Mouse (Mus musculus) forebrain, embryonic 11.5 days (tissue): ENCODE results near the gene Nmrk2. TPM values are rescaled to one million over a fixed set of nuclear protein-coding genes. Genes with fewer than 3 reads are reported as not detected.
A peak's percentile ranks its signal among the peaks of the same experiment; 100 is the strongest.
"Not testable (repeated sequence)": the region's sequence is repeated elsewhere in the genome, so short reads cannot be mapped to it uniquely, and the experiment has no call there.

Experiments used
- ATAC-seq: fragments of 200-750 bp; cut with Nextera tagmentation; replicated peaks from 2 replicates; pipeline ENCODE4 v1.8.0; 2017; ENCODE audit warnings: moderate TSS enrichment; ENCODE audit not compliant: low FRiP score
- DNase-seq: peaks from one replicate; pipeline ENCODE4 v3.0.0-alpha.2; 2017; ENCODE audit warnings: low spot score
- H3K27ac ChIP-seq: fragments of 300-500 bp; sonication (generic); 2 replicates; pipeline ENCODE4 v1.5.1; 2014; ENCODE audit warnings: low read depth, low read length
- H3K27me3 ChIP-seq: fragments of 300-500 bp; sonication (generic); 2 replicates; pipeline ENCODE4 v1.6.1; 2014; ENCODE audit warnings: mild to moderate bottlenecking, low read length, mixed read lengths; ENCODE audit not compliant: control insufficient read depth, insufficient read depth
- H3K36me3 ChIP-seq: fragments of 300-500 bp; sonication (generic); 2 replicates; pipeline ENCODE4 v1.6.1; 2014; ENCODE audit warnings: mild to moderate bottlenecking, low read length, moderate library complexity, mixed read lengths; ENCODE audit not compliant: control insufficient read depth, insufficient read depth
- H3K4me1 ChIP-seq: fragments of 300-500 bp; sonication (generic); replicated peaks from 2 replicates; pipeline ENCODE4 v1.6.1; 2014; ENCODE audit warnings: low read length, mixed read lengths; ENCODE audit not compliant: control insufficient read depth, insufficient read depth
- H3K4me2 ChIP-seq: fragments of 300-500 bp; sonication (generic); 2 replicates; pipeline ENCODE4 v1.6.1; 2014; ENCODE audit warnings: low read depth, mild to moderate bottlenecking, low read length, moderate library complexity, mixed read lengths; ENCODE audit not compliant: severe bottlenecking
- H3K4me3 ChIP-seq: fragments of 300-500 bp; sonication (generic); 2 replicates; pipeline ENCODE4 v1.5.1; 2014; ENCODE audit warnings: low read depth, low read length
- H3K9ac ChIP-seq: fragments of 300-500 bp; sonication (generic); 2 replicates; pipeline ENCODE4 v1.6.1; 2014; ENCODE audit warnings: low read length
- H3K9me3 ChIP-seq: fragments of 300-500 bp; sonication (generic); 2 replicates; pipeline ENCODE4 v1.6.1; 2016; ENCODE audit warnings: low read length, mixed read lengths; ENCODE audit not compliant: control insufficient read depth
- WGBS: fragments of 180-500 bp; shearing (Covaris S2); extraction: QIAGEN DNeasy Blood & Tissue Kit; methylation state at CpG from one replicate; pipeline ENCODE4 v1.1.7; 2014; 5-methylcytosine and 5-hydroxymethylcytosine counted together
- polyA plus RNA-seq: library from polyadenylated mRNA; unstranded; fragments of >200 nt; fragmentation: Nextera tagmentation; extraction: Ambion mirVana; gene quantifications from 2 replicates; pipeline ENCODE4 v1.2.1, GENCODE M21; 2014

The Nmrk2 gene
- polyA plus RNA-seq, 1 experiment from 2014 or later: not detected

DNA sequence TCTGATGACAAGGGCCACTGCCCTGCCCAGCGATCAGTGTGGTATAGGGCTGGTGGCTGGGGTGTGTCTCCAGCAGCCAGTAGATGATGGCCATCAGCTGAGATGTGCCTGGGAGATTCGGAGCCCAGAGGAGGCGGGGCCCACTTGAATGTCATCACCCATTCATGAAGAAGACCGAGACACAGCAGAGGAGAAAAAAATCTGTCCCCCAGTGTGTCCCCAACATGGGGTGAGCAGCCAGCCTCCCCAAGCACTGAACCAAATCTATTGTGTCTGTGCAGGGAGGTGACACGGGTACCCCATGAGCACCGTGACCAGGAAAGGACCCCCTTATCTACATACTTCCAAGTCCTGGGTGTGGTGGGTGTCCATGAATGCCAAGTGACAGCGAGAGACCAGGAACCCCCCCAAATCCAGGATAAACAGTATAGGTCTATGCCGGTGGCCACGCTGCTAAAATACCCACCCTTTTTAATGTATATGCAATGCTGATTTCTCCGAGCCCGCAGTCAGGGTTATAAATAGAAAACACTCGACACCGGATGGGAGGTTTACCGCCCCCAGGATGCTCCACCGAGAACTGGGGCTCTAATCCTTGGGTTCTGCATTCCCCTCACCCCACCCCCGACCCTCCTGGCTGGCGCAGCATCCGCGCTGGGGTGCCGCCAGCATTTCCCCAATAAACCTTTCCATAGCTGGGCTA is 28.0 kb upstream of the Nmrk2 start:
- ATAC-seq (no peak), DNase-seq (no peak)
- no peaks in the 10 kb centered on the region for H3K36me3 ChIP-seq
- H3K27ac ChIP-seq: no peak overlapping the region
- peak overlapping the region; percentile 53 for H3K4me2 ChIP-seq
- WGBS: 13% methylated on average over 20 of the region's 20 CpGs
- H3K9ac ChIP-seq: peak overlapping the region; percentile 70
- H3K27me3 ChIP-seq: no peaks in the 10 kb centered on the region; the same call in 1 of the 2 replicates
- peak overlapping the region; percentile 41 for H3K4me3 ChIP-seq
- peaks cover 7% of the 10 kb centered on the region; the same call in 1 of the 2 replicates for H3K4me1 ChIP-seq
- H3K9me3 ChIP-seq: no peaks in the 10 kb centered on the region

DNA sequence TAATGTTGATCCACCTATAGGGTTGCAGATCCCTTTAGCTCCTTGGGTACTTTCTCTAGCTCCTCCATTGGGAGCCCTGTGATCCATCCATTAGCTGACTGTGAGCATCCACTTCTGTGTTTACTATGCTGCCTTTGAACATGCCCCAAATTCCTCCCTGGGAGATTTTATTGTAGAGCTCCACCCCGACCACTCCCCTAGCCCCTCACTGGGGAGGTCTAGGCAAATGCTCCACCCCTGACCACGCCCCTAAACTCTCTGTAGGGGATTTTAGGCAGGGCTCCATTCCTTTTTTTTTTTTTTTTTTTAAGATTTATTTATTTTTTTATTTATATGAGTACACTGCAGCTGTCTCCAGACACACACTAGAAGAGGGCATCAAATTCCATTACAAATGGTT is 21.9 kb upstream of the Nmrk2 start:
- not testable (repeated sequence) for H3K9ac ChIP-seq, H3K4me2 ChIP-seq, H3K36me3 ChIP-seq, H3K9me3 ChIP-seq, H3K4me3 ChIP-seq, H3K27ac ChIP-seq, DNase-seq, ATAC-seq, H3K4me1 ChIP-seq, H3K27me3 ChIP-seq
- 69% methylated on average over 2 of the region's 2 CpGs for WGBS

DNA sequence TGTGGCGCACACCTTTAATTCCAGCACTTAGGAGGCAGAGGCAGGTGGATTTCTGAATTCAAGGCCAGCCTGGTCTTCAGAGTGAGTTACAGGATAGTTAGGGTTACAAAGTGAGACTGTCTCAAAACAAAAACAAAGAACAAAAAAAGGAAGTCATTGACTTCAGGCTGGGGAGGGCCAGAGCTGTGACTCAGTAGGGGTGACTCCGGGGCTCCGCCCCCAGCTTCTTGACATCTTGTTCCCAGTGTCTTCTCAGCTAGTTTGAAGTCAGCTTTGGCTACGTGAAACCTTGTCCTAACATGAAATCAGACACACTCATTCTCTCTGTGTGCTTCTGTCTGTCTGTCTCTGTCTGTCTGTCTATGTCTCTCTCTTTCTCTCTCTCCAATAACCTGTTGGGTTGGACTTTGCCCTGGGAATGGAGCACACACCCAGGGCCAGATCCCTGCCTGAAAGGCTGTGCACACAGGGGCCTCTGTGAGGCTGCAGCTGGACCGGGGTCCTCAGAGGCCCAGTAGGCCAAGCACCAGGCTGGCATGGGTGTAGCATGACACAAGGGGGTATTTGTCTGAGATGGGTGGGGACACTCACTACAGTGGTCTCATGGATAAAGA is 19.7 kb upstream of the Nmrk2 start:
- Histone ChIP-seq H3K9me3 (no peaks in the 10 kb centered on the region), H3K27ac (no peak overlapping the region), H3K27me3 (no peaks in the 10 kb centered on the region), H3K4me3 (no peak overlapping the region), H3K4me2 (no peak overlapping the region), H3K9ac (no peak overlapping the region), H3K36me3 (no peaks in the 10 kb centered on the region), H3K4me1 (no peaks in the 10 kb centered on the region)
- no peak for ATAC-seq
- no peak for DNase-seq
- 89% methylated on average over 5 of the region's 5 CpGs for WGBS

DNA sequence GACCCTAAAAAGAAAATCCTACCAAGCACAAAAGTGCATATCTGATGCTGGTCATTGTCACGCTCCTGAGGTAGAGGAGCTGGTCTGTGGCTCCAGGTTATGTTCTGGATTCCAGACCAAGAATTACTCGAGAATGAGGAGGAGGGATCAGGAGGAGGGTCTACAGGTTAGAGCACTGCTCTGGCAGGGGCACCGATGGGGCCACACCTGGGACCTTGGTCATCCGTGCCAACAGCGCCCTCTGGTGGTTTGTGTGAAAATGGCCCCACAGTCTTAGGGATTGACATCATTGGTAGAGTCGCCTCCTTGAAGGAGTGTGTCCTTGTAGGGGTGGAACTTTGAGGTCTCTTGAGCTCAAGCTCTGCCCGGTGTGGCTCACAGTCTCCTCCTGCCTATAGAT is 16.1 kb upstream of the Nmrk2 start:
- Histone ChIP-seq H3K4me2 (no peak overlapping the region), H3K27ac (no peak overlapping the region), H3K9me3 (no peaks in the 10 kb centered on the region), H3K4me3 (no peak overlapping the region), H3K36me3 (no peaks in the 10 kb centered on the region; the same call in 1 of the 2 replicates), H3K9ac (no peak overlapping the region), H3K4me1 (no peaks in the 10 kb centered on the region), H3K27me3 (no peaks in the 10 kb centered on the region)
- ATAC-seq (no peak; the same call in 1 of the 2 replicates), DNase-seq (peak; percentile 82)
- 40% methylated on average over 7 of the region's 7 CpGs for WGBS

DNA sequence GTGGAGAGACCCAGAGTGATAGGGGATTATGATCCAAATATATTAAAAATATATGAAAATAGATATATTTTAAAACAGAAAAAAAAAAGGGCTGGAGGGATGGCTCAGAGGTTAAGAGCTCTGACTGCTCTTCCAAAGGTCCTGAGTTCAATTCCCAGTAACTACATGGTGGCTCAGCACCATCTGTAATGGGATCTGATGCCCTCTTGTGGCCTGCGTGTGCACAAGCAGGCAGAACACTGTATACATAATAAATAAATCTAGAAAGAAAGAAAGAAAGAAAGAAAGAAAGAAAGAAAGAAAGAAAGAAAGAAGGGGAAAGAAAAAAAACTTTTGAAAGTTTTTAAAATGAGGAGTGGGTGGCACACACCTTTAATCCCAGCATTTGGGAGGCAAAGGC is 15.4 kb upstream of the Nmrk2 start:
- H3K9me3 ChIP-seq, H3K4me1 ChIP-seq, ATAC-seq, H3K36me3 ChIP-seq, H3K9ac ChIP-seq, H3K27me3 ChIP-seq, H3K4me3 ChIP-seq, H3K27ac ChIP-seq, H3K4me2 ChIP-seq, DNase-seq: not testable (repeated sequence)
- WGBS: 30% methylated on average over 1 of the region's 1 CpGs

DNA sequence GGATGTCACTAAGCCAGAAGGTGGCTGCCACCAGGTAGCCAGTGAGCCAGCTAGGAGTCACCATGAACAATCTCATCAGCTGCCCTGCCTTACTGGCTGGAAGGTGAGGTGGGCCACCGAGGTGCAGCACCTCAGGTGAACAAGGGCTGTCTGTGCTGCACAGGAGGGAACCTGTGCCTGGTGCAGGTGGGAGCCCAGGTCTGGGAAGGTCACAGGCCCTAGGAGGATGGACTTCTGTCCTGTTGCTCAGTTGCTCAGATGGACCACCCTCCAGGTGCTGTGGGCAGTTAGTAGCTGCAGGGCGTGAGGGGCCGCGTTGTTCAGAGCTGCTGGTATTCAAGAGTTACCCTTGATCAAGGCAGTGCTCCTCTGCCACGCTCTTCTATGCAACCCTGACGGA is 15.0 kb upstream of the Nmrk2 start:
- ATAC-seq: no peak
- no peak for DNase-seq
- Histone ChIP-seq H3K36me3 (peaks cover 7% of the 10 kb centered on the region), H3K4me2 (no peak overlapping the region), H3K4me1 (no peaks in the 10 kb centered on the region), H3K4me3 (no peak overlapping the region), H3K27me3 (no peaks in the 10 kb centered on the region), H3K9me3 (no peaks in the 10 kb centered on the region; the same call in 1 of the 2 replicates), H3K9ac (no peak overlapping the region), H3K27ac (no peak overlapping the region)
- WGBS: 86% methylated on average over 6 of the region's 6 CpGs

DNA sequence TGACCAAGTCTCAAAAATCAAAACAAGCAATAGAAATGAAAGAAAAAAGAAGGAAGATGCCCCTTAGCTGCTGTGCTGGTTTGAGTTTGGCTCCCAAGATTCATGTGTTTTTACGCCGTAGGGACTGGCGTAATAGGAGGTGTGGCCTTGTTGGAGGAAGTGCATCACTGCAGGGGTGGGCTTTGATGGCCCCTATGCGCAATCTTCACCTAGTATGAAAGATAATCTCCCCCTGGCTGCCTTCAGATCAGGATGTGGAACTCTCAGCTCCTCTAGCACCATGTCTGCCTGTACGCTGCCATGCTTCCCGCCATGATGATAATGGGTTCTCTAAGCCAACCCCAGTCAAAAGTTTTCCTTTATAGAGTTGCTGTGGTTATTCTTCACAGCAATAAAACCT is 14.4 kb upstream of the Nmrk2 start:
- H3K36me3 ChIP-seq: peaks cover 11% of the 10 kb centered on the region
- ATAC-seq (no peak), DNase-seq (no peak)
- H3K4me2 ChIP-seq: no peak overlapping the region
- no peak overlapping the region for H3K27ac ChIP-seq
- H3K9me3 ChIP-seq: no peaks in the 10 kb centered on the region; the same call in 1 of the 2 replicates
- no peak overlapping the region for H3K4me3 ChIP-seq
- H3K27me3 ChIP-seq: no peaks in the 10 kb centered on the region
- WGBS: 94% methylated on average over 6 of the region's 6 CpGs
- H3K9ac ChIP-seq: no peak overlapping the region
- no peaks in the 10 kb centered on the region for H3K4me1 ChIP-seq

DNA sequence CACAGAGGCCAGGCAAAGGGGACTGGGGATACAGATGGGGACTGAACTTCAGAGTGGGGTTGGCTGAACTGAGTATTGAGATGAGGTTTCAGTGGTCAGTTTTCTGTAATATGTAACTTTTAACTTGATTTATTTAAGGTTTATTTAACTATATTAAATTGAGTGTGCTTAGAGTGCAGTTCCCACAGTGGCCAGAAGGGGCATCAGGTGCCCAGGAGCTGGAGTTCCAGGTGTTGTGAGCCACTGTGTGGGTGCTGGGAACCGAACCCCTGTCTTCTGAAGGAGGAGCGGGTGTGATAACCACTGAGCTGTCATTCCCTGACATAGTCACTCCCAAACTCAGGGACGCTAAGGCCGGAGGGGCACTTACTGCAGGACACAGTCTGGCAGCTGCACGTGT is 8.3 kb upstream of the Nmrk2 start:
- Histone ChIP-seq H3K9me3 (no peaks in the 10 kb centered on the region; the same call in 1 of the 2 replicates), H3K27me3 (no peaks in the 10 kb centered on the region), H3K4me2 (no peak overlapping the region), H3K9ac (no peak overlapping the region), H3K27ac (no peak overlapping the region), H3K4me1 (no peaks in the 10 kb centered on the region), H3K36me3 (peaks cover 11% of the 10 kb centered on the region), H3K4me3 (no peak overlapping the region)
- ATAC-seq: no peak
- 99% methylated on average over 5 of the region's 5 CpGs for WGBS
- no peak for DNase-seq

DNA sequence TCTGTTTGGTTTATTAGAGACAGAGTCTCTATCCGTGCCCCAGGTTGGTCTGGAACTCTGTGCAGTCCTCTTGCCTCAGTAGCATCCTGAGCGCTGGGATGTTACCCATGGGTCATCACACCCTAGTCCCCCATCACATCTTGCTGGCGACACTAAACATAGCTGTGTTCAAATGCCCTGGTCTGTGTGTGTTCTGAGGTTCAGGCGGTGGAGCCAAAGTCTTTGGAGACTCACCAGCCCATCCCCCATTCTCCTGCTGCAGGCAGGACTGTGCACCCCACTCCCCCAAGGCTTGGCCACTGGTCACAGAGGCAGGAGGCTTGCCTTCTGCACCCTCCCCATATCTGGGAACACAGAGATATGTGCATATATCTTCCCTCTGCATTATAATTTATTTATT is 2.3 kb upstream of the Nmrk2 start:
- no peaks in the 10 kb centered on the region for H3K4me1 ChIP-seq
- no peaks in the 10 kb centered on the region for H3K27me3 ChIP-seq
- WGBS: 71% methylated on average over 4 of the region's 4 CpGs
- H3K4me3 ChIP-seq: no peak overlapping the region
- DNase-seq: no peak
- no peaks in the 10 kb centered on the region for H3K9me3 ChIP-seq
- no peak overlapping the region for H3K4me2 ChIP-seq
- H3K27ac ChIP-seq: no peak overlapping the region
- ATAC-seq: no peak
- H3K36me3 ChIP-seq: no peaks in the 10 kb centered on the region
- no peak overlapping the region for H3K9ac ChIP-seq
